Mouse (Mus musculus) liver, embryonic 14.5 days (tissue): ENCODE results near the gene Muc4. TPM values are rescaled to one million over a fixed set of nuclear protein-coding genes. Genes with fewer than 3 reads are reported as not detected.

Experiments
- ATAC-seq: fragments of 200-750 bp; cut with Nextera tagmentation; 2 replicates; pipeline ENCODE4 v1.8.0; 2017; ENCODE audit warnings: moderate number of reproducible peaks, mild to moderate bottlenecking, moderate library complexity; ENCODE audit not compliant: insufficient read depth
- DNase-seq, 3 experiments: peaks; one replicate each; pipeline ENCODE4 v3.0.0-alpha.2; 2012 to 2013; ENCODE audit warnings: low read depth in 3 of 3, low spot score in 3 of 3
- H3K27ac ChIP-seq: fragments of 300-500 bp; sonication (generic); 2 replicates; pipeline ENCODE4 v1.5.1; 2014; ENCODE audit warnings: moderate library complexity, mild to moderate bottlenecking, control low read depth, inconsistent platforms
- H3K27me3 ChIP-seq: fragments of 300-500 bp; sonication (generic); 2 replicates; pipeline ENCODE4 v1.6.1; 2014; ENCODE audit warnings: mild to moderate bottlenecking, low read length, moderate library complexity; ENCODE audit not compliant: control insufficient read depth, insufficient read depth
- H3K36me3 ChIP-seq: fragments of 300-500 bp; sonication (generic); replicated peaks from 2 replicates; pipeline ENCODE4 v1.6.1; 2014; ENCODE audit warnings: low read depth; ENCODE audit not compliant: control insufficient read depth, insufficient read depth
- H3K4me1 ChIP-seq, 2 experiments: fragments of 200-500 bp in 1 of 2; fragments of 300-500 bp in 1 of 2; sonication (generic) in 1 of 2; replicated peaks; 2 replicates each; pipeline ENCODE4 v1.6.1; 2012 to 2014; ENCODE audit warnings: antibody characterized with exemption in 1 of 2, inconsistent platforms in 1 of 2, low read length in 1 of 2; ENCODE audit not compliant: control insufficient read depth in 2 of 2, insufficient read depth in 2 of 2
- H3K4me2 ChIP-seq: fragments of 300-500 bp; sonication (generic); 2 replicates; pipeline ENCODE4 v1.6.1; 2014; ENCODE audit warnings: low read depth, mild to moderate bottlenecking, control low read depth, moderate library complexity
- H3K4me3 ChIP-seq, 2 experiments: fragments of 200-500 bp in 1 of 2; fragments of 300-500 bp in 1 of 2; sonication (generic) in 1 of 2; 2 replicates each; pipeline ENCODE4 v1.5.1; 2012 to 2014; ENCODE audit warnings: low read depth in 2 of 2, low read length in 2 of 2, mild to moderate bottlenecking in 2 of 2, control low read depth in 1 of 2, inconsistent platforms in 1 of 2, moderate library complexity in 1 of 2; ENCODE audit not compliant: insufficient read depth in 1 of 2
- H3K9ac ChIP-seq: fragments of 300-500 bp; sonication (generic); replicated peaks from 2 replicates; pipeline ENCODE4 v1.6.1; 2014; ENCODE audit warnings: mild to moderate bottlenecking, control low read depth, moderate library complexity
- H3K9me3 ChIP-seq: fragments of 300-500 bp; sonication (generic); 2 replicates; pipeline ENCODE4 v1.6.1; 2016; ENCODE audit warnings: low read length, mixed read lengths; ENCODE audit not compliant: control insufficient read depth
- CTCF ChIP-seq: IDR thresholded peaks from 2 replicates; pipeline ENCODE4 v1.5.1; 2016; ENCODE audit warnings: antibody characterized with exemption, low read depth, control low read depth
- EP300 ChIP-seq: IDR thresholded peaks from 2 replicates; pipeline ENCODE4 v1.6.1; 2016; ENCODE audit warnings: antibody characterized with exemption, low read depth
- WGBS: fragments of 180-500 bp; shearing (Covaris S2); extraction: QIAGEN DNeasy Blood & Tissue Kit; methylation state at CpG from one replicate; pipeline ENCODE4 v1.1.7; 2014; ENCODE audit not compliant: insufficient replicate concordance; 5-methylcytosine and 5-hydroxymethylcytosine counted together
- polyA plus RNA-seq, 2 experiments: library from polyadenylated mRNA; depleted of rRNA in 1 of 2; stranded (reverse) in 1 of 2; unstranded in 1 of 2; fragments of >200 nt; fragmentation: Nextera tagmentation in 1 of 2; extraction: Ambion mirVana in 1 of 2; gene quantifications; 2 replicates each; pipeline versions ENCODE4 v1.2.1 to v1.2.3; 2012 to 2014

Gene Muc4
- polyA plus RNA-seq, 2 experiments = 0.63 to 0.79 TPM

GRCm38 (mm10) chr16:32723767-32724166 is 11.9 kb upstream of the Muc4 start:
- WGBS = 70% methylated on average over 4 of the region's 4 CpGs
- H3K4me1 ChIP-seq = peaks cover 0 to 7% of the 10 kb centered on the region in 2 experiments; a peak in 2 of 4 replicates
- no peak overlapping the region for H3K4me3 ChIP-seq
- no peaks in the 10 kb centered on the region for H3K36me3 ChIP-seq
- no peaks in the 10 kb centered on the region for H3K9me3 ChIP-seq
- H3K27me3 ChIP-seq = no peaks in the 10 kb centered on the region; the same call in 1 of the 2 replicates
- H3K4me2 ChIP-seq = no peak overlapping the region
- DNase-seq = no peak
- no peak overlapping the region for H3K9ac ChIP-seq
- TF ChIP-seq EP300 (no peak), CTCF (no peak)
- no peak overlapping the region for H3K27ac ChIP-seq
- no peak for ATAC-seq

- H3K4me2 ChIP-seq = no peak overlapping the region
- H3K4me3 ChIP-seq = no peak overlapping the region
- ATAC-seq = no peak
- H3K4me1 ChIP-seq = peaks cover 0 to 7% of the 10 kb centered on the region in 2 experiments; a peak in 2 of 4 replicates
- no peak overlapping the region for H3K9ac ChIP-seq
- 76% methylated on average over 2 of the region's 2 CpGs for WGBS
- no peaks in the 10 kb centered on the region; the same call in 1 of the 2 replicates for H3K27me3 ChIP-seq
- H3K36me3 ChIP-seq = no peaks in the 10 kb centered on the region
- no peaks in the 10 kb centered on the region for H3K9me3 ChIP-seq
- TF ChIP-seq CTCF (no peak), EP300 (no peak)
- no peak overlapping the region for H3K27ac ChIP-seq
- DNase-seq = no peak
Observed at GRCm38 (mm10) chr16:32724259-32724658, 11.4 kb upstream of the Muc4 start.

GRCm38 (mm10) chr16:32726501-32726900 is 9.2 kb upstream of the Muc4 start:
- Histone ChIP-seq H3K4me1 (peaks cover 0 to 7% of the 10 kb centered on the region in 2 experiments; a peak in 2 of 4 replicates), H3K27me3 (no peaks in the 10 kb centered on the region; the same call in 1 of the 2 replicates), H3K9ac (no peak overlapping the region), H3K4me3 (no peak overlapping the region), H3K36me3 (no peaks in the 10 kb centered on the region), H3K27ac (no peak overlapping the region), H3K4me2 (no peak overlapping the region), H3K9me3 (no peaks in the 10 kb centered on the region)
- DNase-seq (no peak), ATAC-seq (no peak)
- TF ChIP-seq CTCF (no peak), EP300 (no peak)

- Histone ChIP-seq H3K4me3 (no peak overlapping the region), H3K36me3 (no peaks in the 10 kb centered on the region), H3K27me3 (no peaks in the 10 kb centered on the region; the same call in 1 of the 2 replicates), H3K9me3 (no peaks in the 10 kb centered on the region), H3K4me1 (peaks cover 0 to 5% of the 10 kb centered on the region in 2 experiments; a peak in 2 of 4 replicates), H3K9ac (no peak overlapping the region), H3K27ac (no peak overlapping the region), H3K4me2 (no peak overlapping the region)
- ATAC-seq (no peak), DNase-seq (no peak)
- TF ChIP-seq CTCF (no peak), EP300 (no peak)
Observed at GRCm38 (mm10) chr16:32728240-32728639, 7.4 kb upstream of the Muc4 start.

- H3K36me3 ChIP-seq = no peaks in the 10 kb centered on the region
- no peak overlapping the region for H3K27ac ChIP-seq
- H3K4me2 ChIP-seq = no peak overlapping the region
- H3K4me1 ChIP-seq = peaks cover 0 to under 1% of the 10 kb centered on the region in 2 experiments; a peak in 2 of 4 replicates
- DNase-seq (peak in 1 of 3 experiments; percentile 10), ATAC-seq (no peak)
- H3K27me3 ChIP-seq = no peaks in the 10 kb centered on the region; the same call in 1 of the 2 replicates
- no peak overlapping the region for H3K9ac ChIP-seq
- TF ChIP-seq CTCF = no peak
- no peak for TF ChIP-seq EP300
- WGBS = 44% methylated on average over 1 of the region's 1 CpGs
- H3K9me3 ChIP-seq = no peaks in the 10 kb centered on the region
- no peak overlapping the region for H3K4me3 ChIP-seq
Observed at GRCm38 (mm10) chr16:32728730-32729129, 7.0 kb upstream of the Muc4 start.
